Mouse (Mus musculus) megakaryocyte, embryonic 14.5 days (primary cell): ENCODE measurements around the gene Cox8c. TPM values are rescaled to one million over a fixed set of nuclear protein-coding genes. Genes with fewer than 3 reads are reported as not detected.

Experiments used
- H3K27me3 ChIP-seq: replicated peaks from 2 replicates; pipeline ENCODE3; 2012; ENCODE audit warnings: inconsistent platforms
- H3K36me3 ChIP-seq: replicated peaks from 2 replicates; pipeline ENCODE3; 2012; ENCODE audit warnings: low read length, inconsistent platforms, mixed read lengths
- H3K4me1 ChIP-seq: 2 replicates; pipeline ENCODE4 v1.6.1; 2012; ENCODE audit warnings: inconsistent platforms
- H3K4me3 ChIP-seq: replicated peaks from 2 replicates; pipeline ENCODE3; 2012; ENCODE audit warnings: moderate library complexity, mild to moderate bottlenecking, inconsistent platforms
- H3K9me3 ChIP-seq: 2 replicates; pipeline ENCODE4 v1.6.1; 2012; ENCODE audit warnings: inconsistent platforms
- FLI1 ChIP-seq: IDR thresholded peaks from 2 replicates; pipeline ENCODE4 v1.6.1; 2012; ENCODE audit warnings: low read length, inconsistent platforms, mixed read lengths
- GATA1 ChIP-seq: IDR thresholded peaks from 3 replicates; pipeline ENCODE4 v1.6.1; 2012; ENCODE audit warnings: mixed read lengths, low read length, inconsistent platforms, borderline replicate concordance
- polyA plus RNA-seq: library from polyadenylated mRNA; stranded (reverse); fragments of >175 nt; gene quantifications from 2 replicates; pipeline ENCODE4 v1.2.3, GENCODE M21; 2012; ENCODE audit warnings: low replicate concordance; ENCODE audit not compliant: insufficient read depth

Gene Cox8c
- polyA plus RNA-seq, 1 experiment = not detected

- no peaks in the 10 kb centered on the region for H3K4me1 ChIP-seq
- no peaks in the 10 kb centered on the region for H3K36me3 ChIP-seq
- TF ChIP-seq GATA1 = no peak
- TF ChIP-seq FLI1 = no peak
- H3K27me3 ChIP-seq = peaks cover under 1% of the 10 kb centered on the region
- H3K9me3 ChIP-seq = 0 out of 2 replicates have a peak, but pooled peaks cover 4% of the 10 kb centered on the region
- no peak overlapping the region for H3K4me3 ChIP-seq
These were observed 9.1 kb downstream of the Cox8c start for GRCm38 (mm10) chr12:102908191-102908590.

DNA sequence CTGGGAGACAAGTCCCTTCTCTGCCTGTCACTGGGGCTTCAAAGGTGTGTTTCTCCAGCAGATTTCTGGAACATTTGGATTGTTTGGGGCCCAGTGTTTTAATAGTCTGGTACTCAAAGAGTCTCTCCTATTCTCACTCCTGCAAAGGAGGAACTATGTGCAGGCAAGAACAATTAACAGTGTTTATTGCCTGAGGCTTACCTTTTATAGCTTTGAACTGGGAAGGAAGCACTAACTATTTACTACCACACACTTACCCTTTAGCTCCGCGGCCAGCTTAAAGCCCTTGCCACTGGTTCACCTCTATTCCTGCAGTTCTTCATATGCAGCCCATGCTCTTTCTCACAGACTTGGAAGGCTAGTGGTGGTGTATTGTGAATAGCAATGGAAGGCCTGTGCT, 17.0 kb downstream of the Cox8c start:
- Histone ChIP-seq H3K4me3 (no peak overlapping the region), H3K36me3 (no peaks in the 10 kb centered on the region), H3K27me3 (no peaks in the 10 kb centered on the region), H3K9me3 (0 out of 2 replicates have a peak, but pooled peaks cover 4% of the 10 kb centered on the region), H3K4me1 (no peaks in the 10 kb centered on the region)
- TF ChIP-seq FLI1 (no peak), GATA1 (no peak)

DNA sequence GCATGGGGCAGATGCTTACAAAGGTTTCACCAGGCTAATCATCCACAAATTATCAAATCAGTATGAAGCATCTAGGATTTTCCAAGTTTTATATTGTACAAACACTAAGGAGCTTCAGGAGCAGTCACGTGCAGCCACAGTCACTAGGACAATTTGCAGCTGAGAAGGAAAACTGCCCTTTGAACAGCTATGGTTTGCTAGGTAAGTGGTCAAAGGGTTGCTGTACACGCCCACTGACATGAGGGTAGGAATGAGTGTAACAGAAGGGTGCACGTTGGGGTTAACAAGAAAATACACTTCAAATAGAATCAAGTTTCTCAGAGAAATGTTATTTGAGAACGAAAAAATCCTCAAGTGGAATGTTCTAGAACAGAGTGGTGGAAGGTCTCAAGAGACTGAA, 30.6 kb downstream of the Cox8c start:
- TF ChIP-seq FLI1 = no peak
- TF ChIP-seq GATA1 = no peak

GRCm38 (mm10) chr12:102930335-102930734, 31.2 kb downstream of the Cox8c start:
- H3K4me3 ChIP-seq = no peak overlapping the region
- H3K27me3 ChIP-seq = no peaks in the 10 kb centered on the region
- peaks cover 5% of the 10 kb centered on the region; the same call in 1 of the 2 replicates for H3K9me3 ChIP-seq
- no peaks in the 10 kb centered on the region for H3K4me1 ChIP-seq
- no peaks in the 10 kb centered on the region for H3K36me3 ChIP-seq
- no peak for TF ChIP-seq FLI1
- no peak for TF ChIP-seq GATA1

More for the DNA sequence above, 30.6 kb downstream of the Cox8c start:
- Histone ChIP-seq H3K36me3 (no peaks in the 10 kb centered on the region), H3K27me3 (no peaks in the 10 kb centered on the region), H3K4me1 (no peaks in the 10 kb centered on the region), H3K4me3 (no peak overlapping the region), H3K9me3 (peaks cover 5% of the 10 kb centered on the region; the same call in 1 of the 2 replicates)

DNA sequence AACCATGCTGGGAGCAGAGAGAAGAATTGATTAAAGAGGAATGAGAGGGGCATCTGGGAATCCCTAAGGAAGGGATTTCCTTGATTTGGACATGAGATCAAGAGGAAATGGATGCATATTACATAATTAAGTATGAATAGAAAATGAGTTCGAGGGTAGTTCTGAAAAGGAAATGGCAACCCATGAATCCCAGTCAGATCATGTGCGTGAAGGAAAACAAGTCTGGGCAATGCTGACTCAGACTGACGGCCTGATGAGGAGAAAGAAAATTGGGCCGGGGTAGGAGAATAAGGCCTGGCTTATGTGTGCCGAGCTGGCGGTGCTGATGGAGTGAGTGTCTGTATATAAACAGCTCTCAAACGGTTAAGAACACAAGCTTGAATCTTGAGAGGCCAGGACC, 31.7 kb downstream of the Cox8c start:
- Histone ChIP-seq H3K4me3 (no peak overlapping the region), H3K27me3 (no peaks in the 10 kb centered on the region), H3K4me1 (no peaks in the 10 kb centered on the region), H3K36me3 (no peaks in the 10 kb centered on the region), H3K9me3 (peaks cover 5% of the 10 kb centered on the region; the same call in 1 of the 2 replicates)
- TF ChIP-seq FLI1 (no peak), GATA1 (no peak)

GRCm38 (mm10) chr12:102935892-102936291, 36.8 kb downstream of the Cox8c start:
- H3K4me3 ChIP-seq = no peak overlapping the region
- no peaks in the 10 kb centered on the region for H3K27me3 ChIP-seq
- peaks cover 9% of the 10 kb centered on the region; the same call in 1 of the 2 replicates for H3K9me3 ChIP-seq
- no peak for TF ChIP-seq GATA1
- TF ChIP-seq FLI1 = no peak
- no peaks in the 10 kb centered on the region for H3K36me3 ChIP-seq
- no peaks in the 10 kb centered on the region for H3K4me1 ChIP-seq

DNA sequence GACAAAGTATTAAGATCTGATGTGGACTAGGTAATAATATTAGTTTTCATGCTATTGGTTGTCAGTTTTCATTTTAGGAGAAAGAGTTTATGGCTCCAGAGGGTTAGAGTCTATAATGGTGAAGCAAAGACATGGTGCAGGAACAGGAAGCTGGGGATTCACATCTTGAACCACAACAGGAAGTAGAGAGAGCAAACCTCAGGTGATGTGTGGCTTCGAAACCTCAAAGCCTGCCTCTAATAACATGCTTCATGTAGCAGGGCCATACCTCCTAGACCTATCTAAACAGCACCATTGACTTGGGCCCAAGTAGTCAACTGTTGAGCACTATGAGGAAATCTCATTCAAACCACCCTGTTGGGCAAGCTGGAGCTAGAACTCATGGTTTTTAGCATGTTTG, 46.5 kb downstream of the Cox8c start:
- Histone ChIP-seq H3K4me3 (no peak overlapping the region), H3K27me3 (peaks cover 26% of the 10 kb centered on the region), H3K36me3 (no peaks in the 10 kb centered on the region), H3K9me3 (peaks cover 11% of the 10 kb centered on the region), H3K4me1 (peaks cover 13% of the 10 kb centered on the region)
- TF ChIP-seq GATA1 = no peak
- TF ChIP-seq FLI1 = no peak

DNA sequence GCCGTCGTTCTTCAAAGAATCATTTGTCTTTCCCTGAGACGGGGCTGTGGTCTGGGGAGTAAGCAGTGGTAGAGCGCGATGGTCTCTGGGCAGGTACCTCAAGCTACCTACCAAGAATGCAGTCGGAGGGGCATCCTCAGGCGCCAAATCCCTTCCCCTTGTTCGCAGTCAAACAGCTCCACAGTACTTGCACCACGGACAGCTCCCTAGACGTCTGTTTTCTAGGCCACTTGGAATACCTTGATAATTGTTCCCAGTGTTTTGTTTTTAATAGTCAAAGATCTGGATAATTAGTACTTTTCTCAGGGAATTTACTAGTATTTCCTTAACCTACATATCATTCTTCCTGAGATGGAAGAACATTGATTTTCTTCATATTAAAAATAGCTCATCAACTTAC, 48.7 kb downstream of the Cox8c start:
- Histone ChIP-seq H3K4me1 (peaks cover 13% of the 10 kb centered on the region), H3K36me3 (no peaks in the 10 kb centered on the region), H3K27me3 (peaks cover 26% of the 10 kb centered on the region), H3K4me3 (no peak overlapping the region), H3K9me3 (peaks cover 4% of the 10 kb centered on the region; the same call in 1 of the 2 replicates)
- TF ChIP-seq GATA1 (no peak), FLI1 (no peak)

DNA sequence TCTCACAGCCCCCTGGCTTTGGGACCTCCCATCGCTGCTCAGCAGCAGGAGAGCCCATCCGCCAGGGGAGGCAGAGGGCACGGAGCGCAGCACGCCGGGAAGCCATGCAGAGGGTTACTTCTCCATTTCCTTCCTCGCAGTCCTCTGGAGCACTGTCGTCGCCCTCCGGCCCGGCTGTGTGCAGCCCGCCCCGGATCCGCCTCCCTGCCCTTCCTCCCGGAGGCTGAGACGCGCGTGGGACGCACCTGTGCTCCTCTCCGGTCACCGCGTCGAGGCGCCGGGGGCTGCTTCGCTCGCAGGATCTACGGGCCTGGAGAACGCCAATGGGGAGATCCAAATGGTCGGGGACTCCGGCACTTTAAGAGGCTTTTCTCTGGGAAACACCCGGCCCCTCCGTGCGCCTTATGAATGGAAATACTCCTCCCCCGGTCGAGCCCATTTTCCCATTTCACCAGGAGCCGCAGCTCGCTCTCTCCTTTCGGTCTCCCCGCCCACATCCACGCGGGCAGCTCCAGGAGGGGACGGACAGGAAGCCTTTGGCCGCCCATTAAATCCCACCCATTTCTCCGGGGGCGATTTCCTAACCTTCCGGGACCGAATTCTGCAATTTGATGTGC, 49.8 kb downstream of the Cox8c start, which contains the start of gene Unc79:
Gene Unc79 (plus strand): TSS at position 82 of the 617 bp plus-strand sequence.
- Histone ChIP-seq H3K4me3 (peak within 1 kb of the TSS; percentile 78), H3K9me3 (peaks cover 4% of the 10 kb centered on the region; the same call in 1 of the 2 replicates), H3K4me1 (peaks cover 13% of the 10 kb centered on the region), H3K27me3 (peaks cover 26% of the 10 kb centered on the region), H3K36me3 (no peaks in the 10 kb centered on the region)
- no peak for TF ChIP-seq FLI1
- TF ChIP-seq GATA1 = no peak

- no peak for TF ChIP-seq GATA1
- no peak for TF ChIP-seq FLI1
These were observed 50.5 kb downstream of the Cox8c start for GRCm38 (mm10) chr12:102949395-102950208.

More at GRCm38 (mm10) chr12:102949395-102950208, 50.5 kb downstream of the Cox8c start:
- H3K36me3 ChIP-seq = no peaks in the 10 kb centered on the region
- peaks cover 13% of the 10 kb centered on the region for H3K4me1 ChIP-seq
- H3K4me3 ChIP-seq = peak overlapping the region; percentile 72
- H3K27me3 ChIP-seq = peaks cover 26% of the 10 kb centered on the region
- peaks cover 4% of the 10 kb centered on the region; the same call in 1 of the 2 replicates for H3K9me3 ChIP-seq

Other genes with a start within 250 kb of the Cox8c start
- gene Itpk1, start 194.4 kb upstream of the Cox8c start, polyA plus RNA-seq = 15.7 and 19.2 TPM in 2 replicates
- gene Moap1, start 155.7 kb upstream of the Cox8c start, polyA plus RNA-seq = 3.3 TPM in 1 of 2 replicates, not detected in the other
- gene Tmem251, start 155.6 kb upstream of the Cox8c start, polyA plus RNA-seq = 1.2 and 2.4 TPM in 2 replicates
- not detected in 2 replicates for gene Gm28051, start 141.6 kb upstream of the Cox8c start, polyA plus RNA-seq
- gene Gon7, start 141.5 kb upstream of the Cox8c start, polyA plus RNA-seq = 10.4 TPM in 1 of 2 replicates, not detected in the other
- 4.4 and 11.3 TPM in 2 replicates for gene Ubr7, start 141.3 kb upstream of the Cox8c start, polyA plus RNA-seq
- 0.82 TPM in 1 of 2 replicates, not detected in the other for gene Gm20604, start 140.6 kb upstream of the Cox8c start, polyA plus RNA-seq
- 0.26 and 0.35 TPM in 2 replicates for gene Btbd7, start 20.8 kb upstream of the Cox8c start, polyA plus RNA-seq
- gene Unc79, start 49.5 kb downstream of the Cox8c start, polyA plus RNA-seq = 0.06 TPM in 1 of 2 replicates, not detected in the other